Mouse (Mus musculus): ENCODE data around the gene Cpa1.

DNA sequence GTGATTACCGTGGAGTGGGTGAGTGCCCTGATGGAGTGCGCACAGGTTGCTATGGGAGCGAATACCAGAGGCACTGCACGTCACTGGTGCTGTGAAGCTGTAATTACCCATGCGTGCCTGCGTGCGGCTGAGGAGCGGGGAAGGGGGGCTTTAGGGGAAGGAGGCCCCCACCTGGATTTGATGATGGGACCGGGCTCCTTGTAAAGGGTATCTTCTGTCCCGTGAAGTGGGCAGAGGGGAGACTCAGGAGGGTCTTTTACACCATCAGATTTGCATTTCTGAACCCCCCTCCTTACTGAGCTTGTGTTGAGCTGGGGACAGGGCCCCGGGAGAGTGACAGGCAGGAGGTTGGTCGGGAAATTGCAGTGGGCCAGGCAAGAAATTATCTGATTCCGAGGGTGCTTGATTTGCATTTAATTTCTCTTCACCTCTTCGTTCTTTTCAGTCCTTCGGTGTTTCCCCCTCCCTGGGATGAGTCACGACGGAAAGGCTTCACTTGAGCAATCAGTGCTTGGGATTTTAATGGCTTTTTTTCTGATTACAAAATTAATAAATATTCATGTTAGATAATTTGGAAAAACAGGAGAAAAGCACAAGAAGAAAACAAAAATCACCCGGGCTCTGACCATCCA, 20.9 kb upstream of the Cpa1 start:
- TF ChIP-seq CTCF (IDR thresholded peaks at IDR 0.05; ENCODE audit: control insufficient read depth, insufficient read depth, insufficient replicate concordance, low read depth, low read length) (no peak), POLR2A (IDR thresholded peaks at IDR 0.05; ENCODE audit: control insufficient read depth, low read depth, low read length) (no peak)
